Mouse (Mus musculus) layer of hippocampus, adult 11-12 months (tissue): ENCODE measurements around the gene Mdm2.
A peak's percentile ranks its signal among the peaks of the same experiment; 100 is the strongest.

ENCODE experiments used
- DNase-seq: peaks from one replicate; pipeline ENCODE4 v3.0.0; 2022; ENCODE audit warnings: low spot score

The Mdm2 gene

DNA sequence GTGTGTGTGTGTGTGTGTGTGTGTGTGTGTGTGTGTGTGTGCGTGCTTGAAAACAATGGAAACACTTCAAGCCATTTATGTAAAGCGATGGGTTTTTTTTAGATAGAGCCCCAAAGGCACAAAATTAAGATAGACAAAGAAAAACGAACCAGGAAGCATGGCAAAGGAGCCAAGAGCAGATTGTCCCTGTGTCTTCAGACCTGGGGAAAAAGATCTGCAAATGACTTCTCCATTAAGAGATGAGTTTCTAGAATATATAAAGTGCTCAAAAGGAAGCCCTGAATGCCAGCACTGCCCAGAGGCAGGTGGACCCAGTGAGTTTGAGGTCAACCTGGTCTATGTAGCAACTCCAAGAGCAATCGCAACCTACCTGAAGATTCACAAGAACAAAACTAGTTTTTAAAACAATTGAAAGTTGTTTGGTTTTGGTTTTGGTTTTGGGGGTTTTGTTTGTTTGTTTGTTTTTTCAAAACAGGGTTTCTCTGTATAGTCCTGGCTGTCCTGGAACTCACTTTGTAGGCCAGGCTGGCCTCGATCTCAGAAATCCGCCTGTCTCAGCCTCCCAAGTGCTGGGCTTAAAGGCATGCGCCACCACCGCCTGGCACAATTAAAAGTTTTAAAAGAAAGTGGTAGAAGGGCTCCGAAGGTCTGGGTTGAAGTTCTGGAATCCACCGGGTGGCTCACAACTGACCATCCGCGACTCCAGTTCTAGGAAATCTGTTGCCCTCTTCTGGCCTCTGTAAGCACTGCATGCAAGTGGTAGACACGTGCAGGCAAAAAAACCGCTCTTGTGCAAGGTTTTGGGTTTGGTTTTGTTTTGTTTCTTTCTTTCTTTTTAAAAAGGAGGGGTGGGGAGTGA, 28.3 kb downstream of the Mdm2 start:
- DNase-seq, result no peak

DNA sequence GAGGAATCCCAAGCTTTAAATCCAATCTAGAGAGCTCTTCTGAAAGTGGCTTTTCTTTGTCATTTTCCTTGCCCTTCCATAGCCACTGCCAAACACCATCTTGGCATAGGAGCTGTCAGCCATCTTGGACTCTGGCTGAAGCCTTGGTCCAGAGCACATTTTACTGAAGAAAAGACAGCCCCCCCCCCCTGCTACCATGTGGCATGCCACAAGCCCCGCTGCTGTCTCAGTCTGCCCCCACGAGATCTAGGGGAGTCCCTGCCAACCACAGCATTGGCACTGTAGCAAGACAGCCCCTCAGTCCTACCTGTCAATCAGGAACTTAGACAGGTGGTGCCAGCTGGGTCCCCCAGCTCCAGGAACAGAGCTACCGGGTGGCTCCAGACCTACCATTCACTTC, 29.0 kb downstream of the Mdm2 start:
- no peak for DNase-seq

DNA sequence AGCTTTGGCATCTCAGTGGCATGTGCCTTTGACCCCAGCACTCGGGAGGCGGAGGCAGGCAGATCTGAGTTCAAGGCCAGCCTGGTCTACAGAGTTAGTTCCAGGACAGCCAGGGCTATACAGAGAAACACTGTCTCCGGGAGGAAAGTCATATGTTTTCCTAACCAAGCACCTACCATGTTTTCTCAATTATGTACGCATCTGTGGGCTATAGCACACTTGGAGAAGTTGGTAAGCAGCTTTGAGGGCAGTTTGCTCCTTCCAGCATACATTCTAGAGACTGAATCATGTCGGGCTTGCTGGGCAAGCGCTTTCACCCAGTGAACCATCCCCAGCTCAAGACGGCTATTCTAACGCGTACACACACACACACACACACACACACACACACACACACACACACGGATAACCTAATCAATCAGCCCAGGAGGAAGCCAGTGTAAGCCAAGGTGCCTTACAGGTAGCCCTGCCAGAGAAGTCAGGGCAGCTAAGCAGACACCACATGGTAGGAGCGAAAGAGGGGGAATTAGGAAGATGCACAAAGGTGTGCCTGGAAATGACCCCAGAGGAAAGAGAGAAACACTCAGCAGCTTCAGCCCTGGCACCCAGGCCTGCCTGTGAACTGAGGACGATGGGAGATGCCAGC, 29.6 kb downstream of the Mdm2 start:
- DNase-seq, result no peak

DNA sequence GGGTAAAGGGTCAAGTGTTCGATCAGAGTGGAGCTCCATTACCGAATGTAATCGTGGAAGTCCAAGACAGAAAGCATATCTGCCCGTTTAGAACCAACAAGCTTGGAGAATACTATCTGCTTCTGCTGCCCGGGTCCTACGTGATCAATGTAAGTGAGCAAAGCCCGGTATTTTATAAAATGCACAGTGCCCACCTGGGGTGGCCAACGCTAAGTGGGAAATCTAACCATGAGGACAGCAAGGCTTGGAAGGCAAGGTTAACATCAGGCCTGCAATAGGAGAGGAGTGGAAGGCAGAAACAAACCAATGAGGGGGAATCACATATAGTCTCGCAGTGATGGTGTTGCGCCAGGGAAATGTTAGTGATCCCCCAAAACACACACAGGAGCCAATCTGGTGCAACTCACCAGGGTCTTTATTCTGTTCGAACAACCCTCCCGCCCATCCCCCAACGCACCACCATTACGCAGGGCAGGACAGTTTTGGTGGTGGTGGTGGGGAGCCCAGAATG, 30.5 kb downstream of the Mdm2 start:
- no peak for DNase-seq

DNA sequence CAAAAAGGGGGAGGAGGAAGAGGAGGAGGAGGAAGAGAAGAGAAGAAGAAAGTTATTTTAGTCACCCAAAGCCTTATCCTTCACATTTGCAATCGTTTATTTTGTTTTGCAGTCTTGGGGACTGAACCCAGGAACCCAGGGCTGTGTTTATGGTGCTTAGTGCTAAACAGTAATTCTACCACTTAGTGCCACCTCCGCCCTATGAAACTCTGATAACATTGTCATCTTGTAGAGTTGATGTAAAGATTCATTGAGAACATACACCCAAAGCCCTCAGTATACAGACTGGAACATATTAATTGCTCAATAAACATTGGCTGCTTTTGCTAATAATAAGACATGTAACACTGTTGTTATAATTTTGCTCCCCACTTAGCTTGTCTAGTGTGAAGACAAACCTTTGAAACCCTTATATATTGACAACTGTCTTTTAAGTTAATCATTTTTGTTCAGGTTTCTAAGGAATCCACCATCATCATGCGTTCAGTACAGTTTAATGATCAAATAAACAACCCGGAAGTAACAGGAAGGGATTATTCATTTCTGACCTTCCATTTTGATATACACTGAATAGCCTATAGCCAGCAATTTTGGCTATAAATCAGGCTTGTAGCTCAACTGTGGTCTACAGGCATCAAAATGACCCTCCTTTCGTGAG, 31.4 kb downstream of the Mdm2 start:
- DNase-seq, result no peak

DNA sequence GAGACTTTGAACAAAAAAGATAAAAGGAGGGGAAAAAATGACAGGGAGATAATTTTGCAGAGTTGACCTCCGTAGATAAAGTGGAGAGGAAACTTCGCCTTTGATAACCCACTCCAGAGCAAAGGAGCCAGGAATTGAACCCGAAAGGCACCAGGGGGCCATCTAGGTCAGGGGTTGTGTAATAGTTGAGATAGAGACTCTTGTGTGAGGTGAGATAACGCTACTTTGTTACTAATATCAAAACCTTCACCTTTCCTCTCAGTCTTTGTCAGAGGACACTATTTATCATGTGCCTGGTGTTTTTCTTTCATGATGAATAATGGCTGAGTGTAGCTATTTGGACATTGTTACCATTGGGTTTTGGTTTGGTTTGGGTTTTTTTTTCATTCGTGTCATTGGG, 32.2 kb downstream of the Mdm2 start:
- DNase-seq, result no peak

DNA sequence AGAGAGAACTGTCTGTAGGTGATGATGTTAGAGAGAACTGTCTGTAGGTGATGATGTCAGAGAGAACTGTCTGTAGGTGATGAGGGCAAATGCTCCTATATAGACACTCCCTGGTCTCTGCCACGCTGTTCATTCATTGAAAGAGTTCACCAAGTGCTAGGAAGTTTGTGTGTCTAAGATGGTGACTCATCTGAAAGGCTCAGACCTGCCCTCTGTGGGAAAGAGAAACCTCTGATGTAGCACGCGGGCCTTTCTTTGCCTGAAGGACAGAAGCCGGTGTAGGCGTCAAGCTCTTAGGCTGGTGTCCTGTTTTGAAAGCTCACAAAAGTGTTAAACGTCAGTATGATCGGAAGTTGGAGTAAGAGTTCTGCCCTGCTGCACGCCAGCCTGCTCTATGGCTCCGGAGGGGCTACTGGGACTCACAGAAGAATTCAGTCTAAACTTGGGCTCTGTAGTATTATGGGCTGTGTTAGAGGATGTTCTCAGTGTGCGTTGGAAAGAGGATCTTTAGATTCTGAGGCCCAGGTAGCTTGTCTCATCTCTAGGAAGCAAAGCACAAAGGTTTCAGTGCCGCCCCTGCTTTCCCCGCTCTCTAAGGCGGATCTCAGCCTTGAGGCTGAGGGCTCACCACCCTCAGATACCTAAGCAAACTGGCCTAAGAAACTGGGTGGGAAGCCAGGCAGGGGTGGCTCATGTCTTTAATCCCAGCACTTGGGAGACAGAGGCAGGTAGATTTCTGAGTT, 32.9 kb downstream of the Mdm2 start:
- no peak for DNase-seq

DNA sequence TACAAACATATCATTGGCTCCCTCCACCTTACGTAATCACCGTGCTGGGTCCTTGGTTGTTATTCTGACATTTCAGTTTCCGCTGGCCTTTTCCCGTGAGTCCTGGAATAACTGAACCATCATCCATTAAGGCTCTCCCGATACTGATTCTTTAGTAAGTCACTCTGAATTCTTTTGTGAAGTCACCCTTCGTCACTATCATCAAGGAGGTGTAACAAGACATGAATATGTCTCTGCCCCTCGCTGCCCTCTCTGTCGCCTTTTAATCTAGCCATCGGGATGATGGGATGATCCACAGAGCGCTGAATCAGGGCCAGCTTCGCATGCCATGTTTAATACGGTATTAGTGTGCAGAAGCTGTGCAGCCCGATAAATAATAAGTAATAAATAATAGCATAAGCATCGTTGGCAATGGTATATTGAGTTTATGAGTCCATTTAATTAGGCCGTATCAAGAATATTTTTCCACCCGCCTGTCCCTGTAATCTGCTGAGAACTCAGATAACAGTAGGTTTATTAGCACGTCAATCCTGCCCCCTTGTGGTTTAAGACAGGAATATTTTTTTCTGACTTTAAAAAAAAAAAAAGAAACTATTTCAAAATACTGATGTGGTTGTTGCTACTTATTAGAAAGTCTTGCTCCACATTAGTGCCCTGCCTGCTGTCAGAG, 33.8 kb downstream of the Mdm2 start:
- peak; percentile 56 for DNase-seq

DNA sequence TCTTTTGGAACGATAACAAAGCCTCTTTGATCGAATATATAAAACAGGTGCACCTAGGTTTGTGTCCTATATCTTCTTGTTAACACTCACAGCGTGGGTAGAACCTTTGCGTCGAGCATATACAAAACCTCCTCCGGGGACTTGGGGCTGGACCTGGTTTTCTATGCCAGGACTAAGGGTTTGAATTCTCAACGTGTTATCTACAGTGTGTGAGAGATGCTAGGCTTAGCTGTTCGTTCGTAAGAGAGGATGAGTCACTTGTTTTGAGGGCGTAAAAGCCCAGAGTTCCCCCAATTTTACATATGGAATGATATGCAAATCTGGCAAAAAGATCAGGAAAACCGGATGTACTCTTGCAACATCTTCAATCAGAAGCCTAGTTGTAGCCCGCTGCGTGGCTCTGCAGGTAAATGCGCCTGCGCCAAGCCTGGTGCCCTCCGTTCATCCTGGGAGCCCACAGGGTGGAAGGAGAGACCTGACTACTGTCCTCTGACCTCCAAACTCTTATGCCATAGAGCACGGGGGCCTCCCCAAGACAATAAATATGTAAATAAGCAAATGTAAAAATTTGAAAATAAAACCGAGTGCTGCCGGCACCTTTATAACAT, 34.4 kb downstream of the Mdm2 start:
- DNase-seq, result no peak

DNA sequence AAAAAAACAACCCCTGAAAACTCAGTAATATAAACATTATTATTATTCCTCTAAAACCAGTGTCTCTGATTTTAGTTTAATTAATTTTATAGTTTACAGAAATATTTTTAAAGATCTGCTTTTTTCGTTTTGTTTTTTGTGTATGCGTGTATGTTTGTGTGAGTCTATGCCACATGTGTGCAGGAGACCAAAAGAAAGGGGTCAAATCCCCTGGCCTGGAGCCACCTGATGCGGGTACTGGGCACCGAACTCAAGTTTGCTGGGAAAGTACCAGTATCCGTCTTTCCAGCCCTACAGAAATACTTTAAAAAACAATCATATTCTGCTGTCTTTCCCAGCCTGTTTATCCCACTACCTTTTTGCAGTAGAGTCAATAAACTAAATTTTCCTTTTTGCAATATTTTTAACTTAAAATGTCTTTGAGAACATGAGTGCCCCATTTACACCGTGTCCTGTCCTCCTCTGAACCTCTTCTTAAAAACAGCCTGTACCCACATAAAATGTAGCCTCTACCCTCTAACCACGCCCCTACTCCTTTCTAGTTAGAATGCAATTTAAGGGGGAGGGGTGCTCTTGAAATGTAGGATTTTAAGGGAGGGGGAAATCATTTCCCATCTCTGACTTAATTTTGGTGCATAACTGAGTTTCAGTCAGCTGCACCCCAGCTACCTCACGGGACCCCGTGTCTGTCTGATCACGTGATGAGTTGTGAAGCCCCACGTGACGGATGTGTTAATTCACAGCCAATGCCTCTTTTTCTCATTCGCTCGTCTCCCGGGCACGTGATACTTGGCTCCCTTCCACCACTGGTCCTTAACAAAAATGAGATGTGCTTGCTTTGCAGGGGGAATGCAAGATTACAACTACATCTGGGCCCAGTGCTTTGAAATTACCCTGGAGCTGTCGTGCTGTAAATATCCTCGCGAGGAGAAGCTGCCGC, 35.2 kb downstream of the Mdm2 start:
- DNase-seq, result peak; percentile 88

DNA sequence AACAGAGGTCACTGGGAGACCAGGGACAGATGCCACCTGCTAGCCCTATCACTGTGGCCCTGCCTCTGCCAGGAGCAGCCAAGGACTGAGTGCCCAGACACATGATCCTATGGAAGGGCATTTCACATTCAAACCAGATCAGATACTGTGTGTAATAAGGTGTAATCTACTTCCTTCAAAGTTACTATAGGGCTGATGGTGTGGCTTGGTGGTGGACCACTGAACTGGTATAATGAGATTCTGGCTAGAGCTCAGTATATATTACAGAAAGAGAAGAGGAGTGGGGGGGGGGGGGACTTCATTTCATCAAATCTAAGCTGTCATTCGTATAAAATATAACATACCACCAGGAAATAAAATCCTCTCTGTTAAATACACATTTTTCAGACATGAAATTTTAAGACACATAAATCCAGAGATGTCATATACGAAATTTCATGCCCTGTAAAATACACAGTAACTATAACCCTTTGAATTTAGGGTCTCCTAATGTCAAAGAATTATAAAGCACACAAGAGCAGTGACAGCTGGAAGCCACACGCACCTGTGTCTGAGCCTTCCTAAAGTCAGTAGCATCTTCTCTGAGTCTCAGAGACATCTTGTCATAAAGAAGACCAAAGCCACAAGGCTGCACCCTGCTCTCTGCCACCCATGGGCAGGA, 36.1 kb downstream of the Mdm2 start:
- DNase-seq, result no peak

DNA sequence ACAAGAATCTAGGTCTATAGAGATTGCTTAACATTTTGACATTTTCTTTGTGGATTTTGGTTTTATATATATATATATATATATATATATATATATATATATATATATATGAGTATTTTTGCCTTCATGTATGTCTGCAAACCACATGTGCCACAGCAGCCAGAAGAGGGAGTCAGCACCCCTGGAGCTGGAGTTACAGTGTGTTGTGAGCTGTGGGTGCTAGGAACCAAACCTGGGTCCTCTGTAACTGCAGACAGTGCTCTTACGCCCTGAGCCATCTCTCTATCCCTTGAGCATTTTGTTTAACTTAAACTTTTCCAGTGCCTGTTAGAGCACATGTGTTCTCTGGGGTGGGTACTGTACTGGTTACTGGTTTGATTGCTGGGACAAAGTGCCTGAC, 36.6 kb downstream of the Mdm2 start:
- DNase-seq, result no peak

DNA sequence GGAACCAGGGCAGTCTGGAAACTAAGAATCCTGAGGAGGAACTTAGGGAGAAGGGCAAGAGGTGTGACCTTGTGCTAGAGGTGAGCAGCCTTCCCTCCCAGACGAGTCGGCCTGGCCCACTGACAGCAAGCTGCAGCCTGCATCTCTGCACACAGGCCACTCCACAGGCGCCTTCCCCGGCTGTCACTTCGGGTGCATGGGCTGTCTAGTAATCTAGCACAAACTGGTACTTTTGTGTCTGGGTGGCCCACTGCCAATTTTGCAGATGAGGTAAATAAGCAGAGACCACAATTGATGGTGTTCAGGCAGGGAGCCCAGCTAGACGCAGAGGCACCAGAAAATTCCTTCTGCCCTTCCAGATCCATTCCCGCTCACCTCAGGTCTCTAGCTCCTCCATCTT, 37.9 kb downstream of the Mdm2 start:
- DNase-seq, result peak; percentile 82

DNA sequence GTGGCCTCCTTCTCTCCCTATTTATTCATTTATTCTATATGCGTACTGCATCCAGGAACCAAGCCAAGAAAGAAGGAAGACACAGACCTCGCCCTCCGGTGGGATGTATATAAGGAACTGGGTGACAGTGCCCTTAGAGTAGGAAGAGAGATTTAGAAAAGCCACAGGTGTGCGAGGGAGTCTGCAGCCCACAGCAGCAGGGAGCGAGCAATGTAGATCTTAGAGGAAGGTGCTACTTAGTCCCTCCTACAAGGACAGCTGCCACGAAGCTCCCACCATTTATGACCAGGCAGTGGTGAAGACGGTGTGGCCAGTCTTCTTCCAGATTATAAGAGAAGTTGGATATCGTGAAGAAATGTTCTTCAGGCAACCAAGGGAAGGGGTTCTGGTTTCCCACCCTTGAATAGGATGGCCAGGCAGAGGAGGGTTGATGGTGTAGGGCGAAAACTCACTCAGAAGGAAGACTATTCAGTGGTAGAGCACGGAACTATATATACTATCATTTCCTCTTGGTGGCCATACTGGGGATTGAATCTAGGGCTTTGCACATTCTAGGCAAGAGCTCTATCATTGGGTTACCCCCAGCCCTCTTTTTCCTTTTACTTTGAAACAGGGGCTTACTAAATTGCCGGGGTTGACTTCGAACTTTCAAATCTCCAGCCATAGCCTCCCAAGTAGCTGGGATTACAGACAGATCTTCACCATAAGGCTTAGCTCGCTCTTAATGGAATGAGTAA, 38.5 kb downstream of the Mdm2 start:
- no peak for DNase-seq

DNA sequence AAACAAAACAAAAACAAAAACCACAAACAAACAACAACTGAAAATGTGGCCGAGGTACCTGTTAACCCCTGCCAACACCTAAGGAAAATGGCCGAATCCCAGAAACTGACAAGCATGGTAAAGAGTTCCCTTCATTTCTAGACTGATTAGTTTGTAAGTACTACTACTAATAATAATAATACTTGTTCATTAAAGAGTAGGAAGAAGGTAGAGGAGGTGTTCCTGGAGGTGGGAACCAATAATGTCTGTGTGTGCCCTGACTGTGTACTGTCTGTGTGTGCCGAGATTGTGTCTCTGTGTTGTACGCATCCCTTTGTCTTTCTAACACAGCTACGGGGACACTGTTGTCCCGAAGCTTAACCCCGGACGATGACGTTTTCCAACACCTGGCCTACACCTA, 39.3 kb downstream of the Mdm2 start:
- no peak for DNase-seq

DNA sequence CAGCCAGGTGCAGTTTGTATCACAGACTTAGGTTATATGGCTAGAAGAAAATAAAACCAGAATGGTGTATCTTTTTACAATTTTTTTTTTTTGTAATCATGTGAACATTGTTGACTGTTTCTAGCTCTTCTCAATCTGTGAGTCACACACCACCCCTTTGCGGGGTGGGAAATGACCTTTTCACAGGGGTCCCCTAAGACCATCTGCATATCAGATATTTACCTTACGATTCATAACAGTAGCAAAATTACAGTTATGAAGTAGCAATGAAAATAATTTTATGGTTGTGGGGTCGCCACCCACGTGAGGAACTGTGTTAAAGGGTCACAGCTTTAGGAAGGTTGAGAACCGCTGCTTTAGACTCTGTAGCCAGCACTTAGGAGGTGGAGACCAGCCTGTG, 39.8 kb downstream of the Mdm2 start:
- DNase-seq, result no peak

DNA sequence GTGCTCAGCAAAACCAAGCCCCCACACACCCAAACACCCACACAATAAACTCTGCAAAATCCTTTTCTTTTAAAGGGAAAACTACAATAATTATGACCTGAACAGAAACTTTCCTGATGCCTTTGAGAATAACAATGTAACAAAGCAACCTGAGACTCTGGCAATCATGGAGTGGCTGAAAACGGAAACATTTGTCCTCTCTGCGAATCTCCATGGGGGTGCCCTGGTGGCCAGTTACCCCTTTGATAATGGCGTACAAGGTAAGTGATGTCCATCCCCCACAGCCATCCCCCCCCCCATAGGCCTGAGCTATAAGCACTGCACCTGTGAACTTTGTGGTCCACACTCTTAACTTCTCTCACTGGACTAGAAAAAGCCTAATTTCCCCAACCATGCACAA, 40.5 kb downstream of the Mdm2 start:
- no peak for DNase-seq

DNA sequence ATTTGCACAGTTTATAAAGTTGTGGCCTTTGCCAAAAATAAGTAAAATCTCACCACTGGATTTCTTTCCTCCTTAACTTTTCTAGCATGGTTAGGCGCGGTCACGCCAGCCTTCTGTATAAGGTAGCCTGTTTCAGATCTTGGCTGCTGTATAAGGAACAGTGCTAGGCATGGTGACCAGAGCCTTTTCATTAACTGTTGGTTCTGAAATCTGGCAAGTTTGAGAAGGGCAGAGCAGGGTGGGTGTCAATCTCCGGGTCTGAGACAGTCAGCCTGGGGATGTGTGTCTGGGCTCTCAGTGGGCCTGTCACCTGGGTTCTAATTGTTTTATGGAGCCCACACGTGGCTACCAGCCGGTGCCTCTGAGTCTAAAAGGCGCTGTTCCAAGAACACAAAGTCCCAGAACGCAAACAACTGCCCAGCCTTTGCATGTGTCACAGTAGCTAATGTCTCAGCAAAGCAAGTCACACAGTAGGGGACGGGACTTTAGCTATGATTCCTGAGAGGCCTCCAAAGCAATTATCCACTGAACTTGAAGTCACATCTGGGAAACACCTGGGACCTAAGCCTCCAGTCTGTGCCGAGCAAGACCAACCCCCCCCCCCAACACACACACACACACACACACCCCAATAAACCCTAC, 41.0 kb downstream of the Mdm2 start:
- peak; percentile 31 for DNase-seq
